Mouse (Mus musculus): Measurements from ENCODE around the gene Ptpa. TPM values are rescaled to one million over a fixed set of nuclear protein-coding genes. Genes with fewer than 3 reads are reported as not detected.

Gene Ptpa
- polyA plus RNA-seq, 1 experiment = 213 TPM

- peak overlapping the region; percentile 5 for H3ac ChIP-seq (ENCODE audit: control insufficient read depth, insufficient read length, low read depth)
- no peaks in the 10 kb centered on the region for H3K27me3 ChIP-seq (ENCODE audit: control insufficient read depth, insufficient read depth, insufficient read length)
- no peak overlapping the region for H3K4me3 ChIP-seq (ENCODE audit: insufficient read depth, poor library complexity, severe bottlenecking)
- peaks cover 16% of the 10 kb centered on the region for H3K79me3 ChIP-seq (ENCODE audit: low read depth)
- no peak for TF ChIP-seq MAX (IDR thresholded peaks at IDR 0.05)
- TF ChIP-seq CEBPB (IDR thresholded peaks at IDR 0.05; ENCODE audit: low read depth) = no peak
- TF ChIP-seq USF1 (IDR thresholded peaks at IDR 0.05; ENCODE audit: low read depth) = no peak
- TF ChIP-seq MYOG (IDR thresholded peaks at IDR 0.05; ENCODE audit: control insufficient read depth, extremely low read depth, insufficient read length) = no peak
- peaks cover 74% of the 10 kb centered on the region for H3K36me3 ChIP-seq (ENCODE audit: control insufficient read depth, insufficient read depth)
- peaks cover 57% of the 10 kb centered on the region for H3K79me2 ChIP-seq (ENCODE audit: control insufficient read depth, insufficient read depth)
These were observed 27.4 kb downstream of the Ptpa start for GRCm38 (mm10) chr2:30443281-30443680.

DNA sequence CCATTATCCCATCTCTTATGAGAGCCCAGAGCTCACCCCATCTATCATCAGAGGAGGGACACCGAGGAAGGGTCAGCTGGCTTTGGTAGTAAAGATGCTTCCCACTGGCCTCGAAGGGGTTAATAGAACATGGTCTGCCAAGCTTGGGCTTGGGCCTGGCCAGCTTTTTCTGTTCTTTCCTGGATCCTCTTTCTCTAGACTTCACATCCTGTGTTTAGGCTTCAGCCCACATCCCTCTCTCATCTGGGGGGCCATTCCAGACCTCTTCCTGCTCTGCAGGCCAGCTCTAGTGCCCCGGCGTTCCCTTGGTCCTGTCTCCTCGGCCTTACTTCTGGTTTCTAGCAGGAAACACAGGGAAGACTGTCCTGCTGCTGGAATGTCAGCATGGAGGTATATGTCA is 28.2 kb downstream of the Ptpa start:
- Histone ChIP-seq H3K4me3 (ENCODE audit: insufficient read depth, poor library complexity, severe bottlenecking) (no peak overlapping the region), H3K79me3 (ENCODE audit: low read depth) (peaks cover 16% of the 10 kb centered on the region), H3ac (ENCODE audit: control insufficient read depth, insufficient read length, low read depth) (no peak overlapping the region), H3K27me3 (ENCODE audit: control insufficient read depth, insufficient read depth, insufficient read length) (no peaks in the 10 kb centered on the region), H3K79me2 (ENCODE audit: control insufficient read depth, insufficient read depth) (peaks cover 57% of the 10 kb centered on the region), H3K36me3 (ENCODE audit: control insufficient read depth, insufficient read depth) (peaks cover 73% of the 10 kb centered on the region)
- TF ChIP-seq CTCF (IDR thresholded peaks at IDR 0.05; ENCODE audit: control insufficient read depth, insufficient read depth, insufficient read length) = no peak
- TF ChIP-seq MYOD1 (IDR thresholded peaks at IDR 0.05; ENCODE audit: control insufficient read depth, insufficient read length, low read depth) = no peak
- no peak for TF ChIP-seq USF1 (IDR thresholded peaks at IDR 0.05; ENCODE audit: low read depth)
- TF ChIP-seq MAX (IDR thresholded peaks at IDR 0.05) = no peak
- no peak for TF ChIP-seq FOSL1 (IDR thresholded peaks at IDR 0.05; ENCODE audit: insufficient read depth, low read length, poor library complexity, severe bottlenecking)
- no peak for TF ChIP-seq CEBPB (IDR thresholded peaks at IDR 0.05; ENCODE audit: low read depth)
- no peak for TF ChIP-seq MYOG (IDR thresholded peaks at IDR 0.05; ENCODE audit: control insufficient read depth, extremely low read depth, insufficient read length)

GRCm38 (mm10) chr2:30444450-30444849 is 28.6 kb downstream of the Ptpa start:
- H3K79me3 ChIP-seq (ENCODE audit: low read depth) = peaks cover 16% of the 10 kb centered on the region
- H3K79me2 ChIP-seq (ENCODE audit: control insufficient read depth, insufficient read depth) = peaks cover 57% of the 10 kb centered on the region
- no peak overlapping the region for H3ac ChIP-seq (ENCODE audit: control insufficient read depth, insufficient read length, low read depth)
- TF ChIP-seq FOSL1 (IDR thresholded peaks at IDR 0.05; ENCODE audit: insufficient read depth, low read length, poor library complexity, severe bottlenecking) (no peak), MYOD1 (IDR thresholded peaks at IDR 0.05; ENCODE audit: control insufficient read depth, insufficient read length, low read depth) (peak; percentile 30)
- H3K4me3 ChIP-seq (ENCODE audit: insufficient read depth, poor library complexity, severe bottlenecking) = no peak overlapping the region
- H3K36me3 ChIP-seq (ENCODE audit: control insufficient read depth, insufficient read depth) = peaks cover 73% of the 10 kb centered on the region
- no peaks in the 10 kb centered on the region for H3K27me3 ChIP-seq (ENCODE audit: control insufficient read depth, insufficient read depth, insufficient read length)

DNA sequence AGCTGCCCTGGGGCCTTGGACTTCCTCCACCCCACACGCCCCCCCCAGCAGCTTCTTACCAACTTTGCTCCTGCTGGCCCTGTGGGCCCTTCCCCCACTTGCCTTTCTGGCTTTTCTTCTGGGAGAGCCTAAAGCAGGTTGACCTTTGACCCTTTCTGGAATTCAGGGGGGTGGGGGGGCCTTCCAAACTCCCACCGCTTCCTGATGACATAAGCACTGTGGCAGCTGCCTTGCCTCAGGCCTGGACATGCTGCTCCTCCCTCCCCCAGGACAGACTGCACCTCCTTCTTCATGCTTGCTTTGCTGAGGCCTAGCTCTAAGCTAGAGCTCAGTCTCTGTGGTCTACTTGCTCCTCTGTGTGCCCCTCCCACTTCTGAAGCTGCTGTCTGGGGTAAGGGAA is 29.5 kb downstream of the Ptpa start:
- no peak overlapping the region for H3K4me3 ChIP-seq (ENCODE audit: insufficient read depth, poor library complexity, severe bottlenecking)
- peaks cover 74% of the 10 kb centered on the region for H3K36me3 ChIP-seq (ENCODE audit: control insufficient read depth, insufficient read depth)
- TF ChIP-seq MYOG (IDR thresholded peaks at IDR 0.05; ENCODE audit: control insufficient read depth, extremely low read depth, insufficient read length) = no peak
- TF ChIP-seq CEBPB (IDR thresholded peaks at IDR 0.05; ENCODE audit: low read depth) = peak; percentile 17
- TF ChIP-seq MYOD1 (IDR thresholded peaks at IDR 0.05; ENCODE audit: control insufficient read depth, insufficient read length, low read depth) = peak; percentile 66

DNA sequence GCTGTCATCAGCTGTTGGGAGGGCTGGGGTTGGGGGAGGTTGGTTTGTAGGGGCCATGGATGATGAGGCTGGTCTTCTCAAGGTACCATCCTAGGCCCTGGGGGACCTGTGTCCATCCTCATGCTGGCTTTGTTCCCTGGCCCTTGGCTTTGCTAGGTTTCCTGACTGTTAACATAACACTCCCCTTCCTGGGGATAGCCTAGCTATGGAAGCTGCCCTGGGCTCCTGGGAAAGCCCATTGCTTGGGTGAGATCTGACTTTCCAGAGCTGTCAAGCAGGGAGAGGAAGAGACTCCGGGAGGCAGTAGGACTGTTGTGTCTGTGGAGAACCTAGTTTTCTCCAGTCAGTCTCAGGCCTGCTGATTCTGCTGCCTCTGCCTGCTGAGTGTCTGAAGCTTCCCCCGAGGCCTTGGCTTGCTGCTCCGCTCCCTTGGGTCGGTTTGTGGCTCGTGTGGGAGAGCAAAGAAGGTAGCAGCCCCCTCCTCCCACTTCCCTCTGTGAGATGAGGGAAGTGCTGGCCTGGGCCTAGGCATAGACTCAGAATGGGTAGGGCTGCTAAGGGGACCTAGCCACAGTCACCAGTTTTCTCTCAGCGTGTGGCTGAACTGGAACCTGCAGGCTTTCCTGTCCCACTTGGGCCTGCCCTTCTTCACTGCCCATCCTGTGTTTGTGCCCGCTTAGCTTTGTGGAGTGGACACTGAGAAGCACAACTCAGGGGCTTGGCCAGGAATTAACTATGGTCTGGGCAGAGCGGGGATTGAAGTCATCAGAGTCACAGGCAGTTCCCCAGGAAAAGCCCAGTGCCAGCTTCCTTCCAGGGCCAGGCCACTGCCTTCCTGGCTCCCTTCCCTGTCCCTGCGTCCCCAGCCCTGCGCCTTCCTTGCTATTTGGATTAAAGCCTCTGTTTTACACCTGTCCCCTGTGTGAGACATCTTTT is 31.3 kb downstream of the Ptpa start:
- Histone ChIP-seq H3K4me3 (ENCODE audit: insufficient read depth, poor library complexity, severe bottlenecking) (no peak overlapping the region), H3K79me3 (ENCODE audit: low read depth) (peaks cover 19% of the 10 kb centered on the region), H3K36me3 (ENCODE audit: control insufficient read depth, insufficient read depth) (peaks cover 80% of the 10 kb centered on the region), H3ac (ENCODE audit: control insufficient read depth, insufficient read length, low read depth) (no peak overlapping the region), H3K27me3 (ENCODE audit: control insufficient read depth, insufficient read depth, insufficient read length) (no peaks in the 10 kb centered on the region), H3K79me2 (ENCODE audit: control insufficient read depth, insufficient read depth) (peaks cover 57% of the 10 kb centered on the region)
- TF ChIP-seq MAX (IDR thresholded peaks at IDR 0.05) (no peak), USF1 (IDR thresholded peaks at IDR 0.05; ENCODE audit: low read depth) (no peak), MYOG (IDR thresholded peaks at IDR 0.05; ENCODE audit: control insufficient read depth, extremely low read depth, insufficient read length) (no peak), CEBPB (IDR thresholded peaks at IDR 0.05; ENCODE audit: low read depth) (no peak), MYOD1 (IDR thresholded peaks at IDR 0.05; ENCODE audit: control insufficient read depth, insufficient read length, low read depth) (no peak), FOSL1 (IDR thresholded peaks at IDR 0.05; ENCODE audit: insufficient read depth, low read length, poor library complexity, severe bottlenecking) (no peak), CTCF (IDR thresholded peaks at IDR 0.05; ENCODE audit: control insufficient read depth, insufficient read depth, insufficient read length) (no peak)

More for the DNA sequence above, 29.5 kb downstream of the Ptpa start:
- no peaks in the 10 kb centered on the region for H3K27me3 ChIP-seq (ENCODE audit: control insufficient read depth, insufficient read depth, insufficient read length)
- H3ac ChIP-seq (ENCODE audit: control insufficient read depth, insufficient read length, low read depth) = peak overlapping the region; percentile 55
- peaks cover 19% of the 10 kb centered on the region for H3K79me3 ChIP-seq (ENCODE audit: low read depth)
- peaks cover 57% of the 10 kb centered on the region for H3K79me2 ChIP-seq (ENCODE audit: control insufficient read depth, insufficient read depth)

DNA sequence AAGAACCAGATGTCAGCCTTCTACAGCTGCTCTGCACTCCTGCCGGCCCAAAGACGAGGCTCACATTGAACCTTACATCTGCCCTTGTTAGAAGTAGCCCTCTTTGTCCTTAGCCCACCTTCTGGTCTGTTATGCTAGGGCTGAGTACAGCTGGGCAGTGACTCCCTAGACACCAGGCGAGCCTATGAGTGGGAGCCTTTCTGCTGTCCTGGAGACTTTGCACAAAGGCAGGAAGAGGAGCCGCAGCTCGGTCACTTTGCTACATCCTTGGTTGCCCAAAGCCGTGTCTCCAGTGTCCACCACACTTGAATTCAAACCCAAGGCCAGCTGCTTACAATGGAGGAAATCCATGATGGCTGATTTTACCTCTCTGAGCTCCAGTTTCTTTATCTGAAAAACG is 32.5 kb downstream of the Ptpa start:
- H3K36me3 ChIP-seq (ENCODE audit: control insufficient read depth, insufficient read depth) = peaks cover 68% of the 10 kb centered on the region
- no peak overlapping the region for H3ac ChIP-seq (ENCODE audit: control insufficient read depth, insufficient read length, low read depth)
- TF ChIP-seq CTCF (IDR thresholded peaks at IDR 0.05; ENCODE audit: control insufficient read depth, insufficient read depth, insufficient read length) = no peak
- no peak for TF ChIP-seq MYOG (IDR thresholded peaks at IDR 0.05; ENCODE audit: control insufficient read depth, extremely low read depth, insufficient read length)
- no peak for TF ChIP-seq USF1 (IDR thresholded peaks at IDR 0.05; ENCODE audit: low read depth)
- TF ChIP-seq CEBPB (IDR thresholded peaks at IDR 0.05; ENCODE audit: low read depth) = no peak
- TF ChIP-seq MYOD1 (IDR thresholded peaks at IDR 0.05; ENCODE audit: control insufficient read depth, insufficient read length, low read depth) = no peak
- TF ChIP-seq MAX (IDR thresholded peaks at IDR 0.05) = no peak
- TF ChIP-seq FOSL1 (IDR thresholded peaks at IDR 0.05; ENCODE audit: insufficient read depth, low read length, poor library complexity, severe bottlenecking) = no peak
- peaks cover 48% of the 10 kb centered on the region for H3K79me2 ChIP-seq (ENCODE audit: control insufficient read depth, insufficient read depth)
- H3K79me3 ChIP-seq (ENCODE audit: low read depth) = peaks cover 14% of the 10 kb centered on the region
- no peaks in the 10 kb centered on the region for H3K27me3 ChIP-seq (ENCODE audit: control insufficient read depth, insufficient read depth, insufficient read length)
- no peak overlapping the region for H3K4me3 ChIP-seq (ENCODE audit: insufficient read depth, poor library complexity, severe bottlenecking)

All from C2C12 (cell line).